Mouse (Mus musculus): ENCODE results near the gene Tpst1. TPM values are rescaled to one million over a fixed set of nuclear protein-coding genes. Genes with fewer than 3 reads are reported as not detected.
"Not testable (repeated sequence)": the region's sequence is repeated elsewhere in the genome, so short reads cannot be mapped to it uniquely, and the experiment has no call there.

Gene Tpst1
- 57.1 and 61.4 TPM in 2 replicates for polyA plus RNA-seq (2014; fragmentation: Nextera tagmentation; extraction: Ambion mirVana)

DNA sequence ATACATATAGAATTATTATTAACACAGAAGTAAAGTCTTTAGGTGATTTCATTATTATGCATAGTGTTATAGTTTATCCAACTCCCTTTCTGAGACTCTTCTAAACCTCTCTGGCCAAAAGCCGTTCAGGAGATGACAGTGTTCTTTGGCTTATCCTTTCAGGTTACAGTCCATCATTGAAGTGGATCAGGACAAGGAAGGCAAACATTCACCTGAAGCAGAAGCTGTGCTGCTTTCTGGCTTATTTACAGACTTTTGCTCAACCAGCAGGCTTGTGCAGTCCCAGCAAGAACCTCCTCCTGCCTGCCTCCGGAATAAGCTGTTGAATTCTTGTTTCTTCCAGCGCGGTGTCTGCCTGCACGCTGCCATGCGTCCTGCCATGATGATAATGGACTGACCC lies at the start of gene Tpst1:
Gene Tpst1, plus strand, starts transcription at position 301 of the 400 bp plus-strand sequence.
- DNase-seq (ENCODE audit: low spot score) = no peak
- Histone ChIP-seq H3K27me3 (replicated peaks; ENCODE audit: control insufficient read depth, insufficient read depth, low read length) (no peaks in the 10 kb centered on the region), H3K4me3 (ENCODE audit: low read depth, low read length) (no peak within 1 kb of the TSS), H3K27ac (ENCODE audit: low read depth, low read length) (no peak within 1 kb of the TSS), H3K4me1 (ENCODE audit: control insufficient read depth, insufficient read depth, low read length) (no peaks in the 10 kb centered on the region), H3K9me3 (replicated peaks; ENCODE audit: control insufficient read depth, low read length) (no peaks in the 10 kb centered on the region), H3K9ac (ENCODE audit: low read length) (no peak within 1 kb of the TSS), H3K4me2 (ENCODE audit: low read length) (no peak within 1 kb of the TSS), H3K36me3 (ENCODE audit: control insufficient read depth, insufficient read depth, low read length) (no peaks in the 10 kb centered on the region)
- no peak for ATAC-seq
- 89% methylated on average over 6 of the region's 6 CpGs for WGBS

DNA sequence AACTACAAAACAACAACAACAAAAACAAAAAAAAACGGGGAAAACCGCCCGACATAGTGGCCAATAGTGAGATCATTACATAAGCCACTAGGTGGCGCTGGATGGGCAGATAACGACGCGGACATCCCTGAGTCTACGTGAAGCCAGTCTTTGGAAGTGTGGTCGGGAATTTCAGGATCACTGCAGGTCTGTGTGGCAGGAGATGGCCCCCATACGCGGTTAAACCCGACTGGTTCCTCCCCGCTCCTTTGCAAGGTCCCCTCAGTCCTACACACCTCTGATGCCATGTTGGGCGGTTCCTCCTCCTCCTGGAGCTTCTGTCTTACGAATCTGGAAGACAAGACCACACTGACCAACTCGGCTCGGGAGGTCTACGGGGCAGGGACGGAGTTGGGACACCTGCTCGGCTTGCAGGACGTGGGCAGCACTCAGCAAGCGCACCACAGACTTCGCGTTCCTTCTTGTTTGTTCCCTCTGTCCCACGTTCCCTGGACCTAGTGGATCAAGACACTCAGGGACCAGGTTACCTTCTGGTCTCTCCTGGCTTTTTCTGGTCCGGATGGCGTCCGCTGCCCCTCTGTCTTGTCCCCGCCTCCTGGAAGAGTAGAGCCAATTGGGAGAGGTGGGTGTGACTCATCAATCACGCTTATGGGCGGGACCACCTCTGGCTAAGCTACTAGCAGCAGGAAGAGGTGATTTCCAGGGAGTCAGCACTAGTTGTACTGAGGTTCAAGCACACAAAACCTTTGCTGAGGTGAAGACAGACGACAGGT lies 49.2 kb upstream of the Tpst1 start:
- peak overlapping the region; percentile 33; the same call in 1 of the 2 replicates for H3K27ac ChIP-seq (ENCODE audit: low read depth, low read length)
- peak overlapping the region; percentile 57 for H3K4me3 ChIP-seq (ENCODE audit: low read depth, low read length)
- WGBS = under 1% methylated on average over 32 of the region's 32 CpGs
- peak; percentile 93 for ATAC-seq
- peak overlapping the region; percentile 90 for H3K4me2 ChIP-seq (ENCODE audit: low read length)
- DNase-seq (ENCODE audit: low spot score) = peak; percentile 92
- no peaks in the 10 kb centered on the region for H3K36me3 ChIP-seq (ENCODE audit: control insufficient read depth, insufficient read depth, low read length)
- H3K9ac ChIP-seq (ENCODE audit: low read length) = peak overlapping the region; percentile 66
- H3K9me3 ChIP-seq (replicated peaks; ENCODE audit: control insufficient read depth, low read length) = no peaks in the 10 kb centered on the region
- 0 out of 2 replicates have a peak, but pooled peaks cover 2% of the 10 kb centered on the region for H3K27me3 ChIP-seq (replicated peaks; ENCODE audit: control insufficient read depth, insufficient read depth, low read length)
- H3K4me1 ChIP-seq (ENCODE audit: control insufficient read depth, insufficient read depth, low read length) = no peaks in the 10 kb centered on the region

DNA sequence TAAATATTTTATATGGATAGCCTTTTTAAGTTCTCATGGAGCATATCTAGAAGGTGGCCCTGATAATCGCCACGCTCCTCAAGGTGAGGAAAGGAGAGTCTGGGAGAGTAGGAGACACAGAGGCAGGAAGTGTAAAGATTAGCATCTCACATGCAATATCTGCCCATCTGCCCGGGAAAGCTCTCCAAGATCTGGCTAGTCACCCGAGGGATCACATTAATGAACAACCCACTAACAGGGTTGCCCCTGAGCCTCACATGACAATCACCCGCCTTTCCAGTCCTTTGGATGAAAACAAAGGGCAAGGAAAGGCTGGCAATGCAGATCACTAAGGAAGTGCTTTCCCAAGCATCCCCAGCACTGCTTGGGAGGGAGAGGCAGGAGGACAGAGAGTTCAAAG lies 46.0 kb upstream of the Tpst1 start:
- Histone ChIP-seq H3K4me1 (ENCODE audit: control insufficient read depth, insufficient read depth, low read length) (no peaks in the 10 kb centered on the region; the same call in 1 of the 2 replicates), H3K4me3 (ENCODE audit: low read depth, low read length) (no peak overlapping the region), H3K27ac (ENCODE audit: low read depth, low read length) (no peak overlapping the region), H3K9me3 (replicated peaks; ENCODE audit: control insufficient read depth, low read length) (no peaks in the 10 kb centered on the region), H3K27me3 (replicated peaks; ENCODE audit: control insufficient read depth, insufficient read depth, low read length) (0 out of 2 replicates have a peak, but pooled peaks cover 2% of the 10 kb centered on the region), H3K9ac (ENCODE audit: low read length) (no peak overlapping the region), H3K36me3 (ENCODE audit: control insufficient read depth, insufficient read depth, low read length) (no peaks in the 10 kb centered on the region), H3K4me2 (ENCODE audit: low read length) (no peak overlapping the region)
- WGBS = 70% methylated on average over 5 of the region's 5 CpGs
- ATAC-seq (no peak), DNase-seq (ENCODE audit: low spot score) (no peak)

DNA sequence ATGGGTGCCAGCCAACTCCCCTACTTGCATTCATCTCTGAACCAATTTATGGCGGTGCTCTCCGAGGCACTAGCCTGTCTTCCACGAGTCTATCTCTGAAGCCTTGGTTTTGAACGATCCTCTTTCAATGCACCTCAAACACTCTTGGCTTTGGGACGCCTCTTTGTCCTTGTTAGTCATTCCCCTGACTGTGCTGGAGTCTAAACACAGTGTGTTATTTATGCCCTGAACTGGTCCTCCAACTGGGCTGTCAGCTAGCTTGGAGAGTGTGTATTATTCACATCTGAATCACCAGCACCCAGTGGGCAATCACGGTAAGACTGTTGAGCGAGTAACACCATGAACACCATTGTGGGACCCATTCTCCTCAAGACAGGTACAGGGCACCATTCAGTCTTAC lies 45.4 kb upstream of the Tpst1 start:
- WGBS = 78% methylated on average over 7 of the region's 7 CpGs
- H3K4me3 ChIP-seq (ENCODE audit: low read depth, low read length) = no peak overlapping the region
- H3K4me1 ChIP-seq (ENCODE audit: control insufficient read depth, insufficient read depth, low read length) = no peaks in the 10 kb centered on the region; the same call in 1 of the 2 replicates
- H3K36me3 ChIP-seq (ENCODE audit: control insufficient read depth, insufficient read depth, low read length) = no peaks in the 10 kb centered on the region
- H3K27ac ChIP-seq (ENCODE audit: low read depth, low read length) = no peak overlapping the region
- H3K9me3 ChIP-seq (replicated peaks; ENCODE audit: control insufficient read depth, low read length) = no peaks in the 10 kb centered on the region
- no peak overlapping the region for H3K4me2 ChIP-seq (ENCODE audit: low read length)
- DNase-seq (ENCODE audit: low spot score) (no peak), ATAC-seq (no peak)
- H3K9ac ChIP-seq (ENCODE audit: low read length) = no peak overlapping the region
- 0 out of 2 replicates have a peak, but pooled peaks cover 2% of the 10 kb centered on the region for H3K27me3 ChIP-seq (replicated peaks; ENCODE audit: control insufficient read depth, insufficient read depth, low read length)

DNA sequence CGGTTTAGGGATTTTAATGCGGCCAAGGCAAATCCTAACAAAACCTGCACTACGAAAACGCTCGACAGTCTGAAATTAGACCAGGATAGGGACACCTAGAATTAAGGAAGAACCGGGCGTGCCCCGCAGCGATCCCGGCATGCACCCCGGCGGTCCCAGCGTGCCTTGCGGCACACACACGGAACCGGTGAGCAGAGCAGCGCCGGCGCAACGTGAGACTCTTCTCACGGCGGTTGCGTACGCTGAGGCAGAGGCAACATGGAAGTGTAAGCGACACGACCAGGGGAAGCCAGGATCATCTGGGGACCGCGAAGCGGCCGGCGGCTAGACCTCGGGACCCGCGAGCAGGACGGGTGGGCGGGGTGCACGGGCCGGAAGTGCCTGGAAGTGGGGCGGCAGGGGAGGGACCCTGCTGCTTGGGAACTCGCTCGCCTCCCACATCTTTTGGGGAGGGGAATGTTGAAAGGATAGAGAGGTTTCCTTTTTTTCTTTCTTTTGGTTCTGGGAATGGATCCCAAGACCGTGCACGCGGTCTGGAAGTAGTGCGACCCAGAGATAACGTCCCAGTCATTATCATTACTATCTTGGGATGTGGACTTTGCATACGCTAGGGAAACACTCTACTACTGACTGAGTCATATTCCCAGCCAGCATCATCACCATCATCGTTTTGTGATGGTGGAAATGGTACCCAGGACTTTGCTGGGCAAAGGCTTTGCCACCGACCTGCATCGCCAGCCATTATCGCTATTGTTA lies 43.8 kb upstream of the Tpst1 start, which contains the start of the genes Asl and Crcp:
Gene Asl, minus strand, starts transcription at position 106 of the 756 bp plus-strand sequence.
Gene Crcp, plus strand, starts transcription at position 149 of the 756 bp plus-strand sequence.
- Histone ChIP-seq H3K4me1 (ENCODE audit: control insufficient read depth, insufficient read depth, low read length) (no peaks in the 10 kb centered on the region; the same call in 1 of the 2 replicates), H3K4me2 (ENCODE audit: low read length) (peak within 1 kb of the TSS; percentile 85), H3K9me3 (replicated peaks; ENCODE audit: control insufficient read depth, low read length) (no peaks in the 10 kb centered on the region), H3K27ac (ENCODE audit: low read depth, low read length) (peak within 1 kb of the TSS; percentile 92), H3K27me3 (replicated peaks; ENCODE audit: control insufficient read depth, insufficient read depth, low read length) (0 out of 2 replicates have a peak, but pooled peaks cover 2% of the 10 kb centered on the region), H3K4me3 (ENCODE audit: low read depth, low read length) (peak within 1 kb of the TSS; percentile 72), H3K9ac (ENCODE audit: low read length) (peak within 1 kb of the TSS; percentile 86), H3K36me3 (ENCODE audit: control insufficient read depth, insufficient read depth, low read length) (no peaks in the 10 kb centered on the region)
- DNase-seq (ENCODE audit: low spot score) (peak; percentile 88), ATAC-seq (peak; percentile 89)
- WGBS = 3% methylated on average over 50 of the region's 51 CpGs

DNA sequence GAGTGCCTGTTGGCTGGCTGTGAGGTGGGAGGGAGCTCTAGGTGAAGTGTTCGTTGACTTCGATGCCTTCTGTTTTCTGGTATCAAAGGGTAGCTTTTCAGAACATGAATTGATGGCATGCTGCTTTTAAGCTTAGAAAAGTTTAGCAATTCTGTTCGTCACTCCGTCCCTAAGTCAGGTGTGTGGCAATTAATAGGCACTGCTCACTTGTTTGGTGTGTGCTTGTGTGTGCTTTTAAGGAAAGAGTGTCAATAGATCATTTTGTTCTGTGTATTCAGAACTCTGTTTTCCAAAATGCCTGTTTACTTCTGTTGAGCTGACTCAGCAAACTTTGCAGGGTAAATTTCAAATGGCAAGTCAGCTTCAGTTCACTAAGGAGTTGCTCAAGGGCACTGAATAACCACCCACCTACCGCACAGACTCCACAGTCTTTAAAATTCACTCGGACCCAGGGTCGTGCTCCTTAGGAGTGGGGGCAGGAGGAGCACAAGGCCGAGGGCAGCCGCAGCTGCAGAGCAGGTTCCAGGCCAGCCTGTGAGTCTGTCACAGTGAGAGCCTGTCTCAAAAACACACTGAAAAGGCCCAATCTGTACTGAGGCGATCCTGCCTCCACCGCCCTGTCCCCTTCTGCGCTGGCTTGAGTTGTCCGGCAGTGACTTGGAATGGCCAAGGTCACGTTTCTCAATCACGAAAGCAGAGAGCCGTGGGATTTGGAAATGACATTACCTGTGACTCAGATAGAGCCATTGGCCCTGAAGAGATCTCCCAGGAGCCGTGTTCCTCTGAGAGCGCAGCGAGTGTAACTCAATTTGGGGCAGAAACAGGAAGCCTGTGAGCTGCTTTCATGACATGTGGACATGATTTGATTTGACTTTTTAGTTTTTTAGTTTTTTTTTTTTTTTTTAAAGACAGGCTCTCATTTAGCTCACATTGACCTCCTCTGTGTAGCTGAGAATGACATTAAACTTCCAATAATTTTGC lies 41.4 kb upstream of the Tpst1 start:
- Histone ChIP-seq H3K9me3 (replicated peaks; ENCODE audit: control insufficient read depth, low read length) (no peaks in the 10 kb centered on the region), H3K9ac (ENCODE audit: low read length) (no peak overlapping the region), H3K4me1 (ENCODE audit: control insufficient read depth, insufficient read depth, low read length) (no peaks in the 10 kb centered on the region; the same call in 1 of the 2 replicates), H3K36me3 (ENCODE audit: control insufficient read depth, insufficient read depth, low read length) (peaks cover 11% of the 10 kb centered on the region), H3K4me3 (ENCODE audit: low read depth, low read length) (no peak overlapping the region), H3K4me2 (ENCODE audit: low read length) (no peak overlapping the region), H3K27ac (ENCODE audit: low read depth, low read length) (no peak overlapping the region), H3K27me3 (replicated peaks; ENCODE audit: control insufficient read depth, insufficient read depth, low read length) (0 out of 2 replicates have a peak, but pooled peaks cover 2% of the 10 kb centered on the region)
- ATAC-seq (no peak), DNase-seq (ENCODE audit: low spot score) (no peak)
- WGBS = 93% methylated on average over 19 of the region's 19 CpGs

DNA sequence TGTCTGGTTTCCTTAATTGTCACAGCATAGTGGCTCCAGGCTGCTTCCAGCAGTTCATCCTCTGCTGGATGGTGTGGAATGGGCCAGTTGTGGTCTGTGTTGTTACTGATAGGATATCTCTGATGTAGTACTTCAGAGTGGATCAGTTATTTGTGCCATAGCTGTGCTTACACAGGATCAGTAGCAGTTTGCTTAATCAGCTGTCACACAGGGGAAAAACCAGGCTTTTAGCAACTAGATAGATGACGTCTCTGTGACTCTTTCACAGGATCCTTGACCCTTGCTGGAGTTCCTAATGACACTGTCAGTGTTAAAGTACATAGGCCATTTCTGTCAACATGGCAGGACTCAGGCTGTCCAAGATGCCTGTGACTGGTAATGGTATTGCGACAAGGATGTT lies 39.3 kb upstream of the Tpst1 start:
- no peak overlapping the region for H3K9ac ChIP-seq (ENCODE audit: low read length)
- H3K4me3 ChIP-seq (ENCODE audit: low read depth, low read length) = no peak overlapping the region
- peaks cover 26% of the 10 kb centered on the region for H3K36me3 ChIP-seq (ENCODE audit: control insufficient read depth, insufficient read depth, low read length)
- H3K27ac ChIP-seq (ENCODE audit: low read depth, low read length) = no peak overlapping the region
- no peak overlapping the region for H3K4me2 ChIP-seq (ENCODE audit: low read length)
- no peaks in the 10 kb centered on the region for H3K9me3 ChIP-seq (replicated peaks; ENCODE audit: control insufficient read depth, low read length)
- ATAC-seq (no peak), DNase-seq (ENCODE audit: low spot score) (no peak)
- WGBS = 84% methylated on average over 2 of the region's 2 CpGs
- H3K27me3 ChIP-seq (replicated peaks; ENCODE audit: control insufficient read depth, insufficient read depth, low read length) = no peaks in the 10 kb centered on the region
- no peaks in the 10 kb centered on the region; the same call in 1 of the 2 replicates for H3K4me1 ChIP-seq (ENCODE audit: control insufficient read depth, insufficient read depth, low read length)

DNA sequence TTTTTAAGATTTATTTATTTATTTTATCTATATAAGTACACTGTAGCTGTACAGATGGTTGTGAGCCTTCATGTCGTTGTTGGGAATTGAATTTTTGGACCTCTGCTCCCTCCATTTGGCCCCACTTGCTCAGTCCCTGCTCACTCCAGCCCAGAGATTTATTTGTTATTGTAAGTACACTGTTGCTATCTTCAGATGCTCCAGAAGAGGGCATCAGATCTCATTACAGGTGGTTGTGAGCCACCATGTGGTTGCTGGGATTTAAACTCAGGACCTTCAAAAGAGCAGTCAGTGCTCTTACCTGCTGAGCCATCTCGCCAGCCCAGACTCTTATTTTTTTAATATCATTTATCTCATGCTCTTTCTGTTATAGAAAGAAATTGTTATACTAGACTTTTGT lies 36.8 kb upstream of the Tpst1 start:
- not testable (repeated sequence) for H3K9ac ChIP-seq (ENCODE audit: low read length); H3K9me3 ChIP-seq (replicated peaks; ENCODE audit: control insufficient read depth, low read length); H3K4me3 ChIP-seq (ENCODE audit: low read depth, low read length); ATAC-seq; H3K4me2 ChIP-seq (ENCODE audit: low read length); H3K27me3 ChIP-seq (replicated peaks; ENCODE audit: control insufficient read depth, insufficient read depth, low read length); H3K27ac ChIP-seq (ENCODE audit: low read depth, low read length); H3K4me1 ChIP-seq (ENCODE audit: control insufficient read depth, insufficient read depth, low read length); DNase-seq (ENCODE audit: low spot score)
- 46% methylated on average over 2 of the region's 2 CpGs for WGBS
- peaks cover 47% of the 10 kb centered on the region for H3K36me3 ChIP-seq (ENCODE audit: control insufficient read depth, insufficient read depth, low read length)

All from forebrain, embryonic 14.5 days (tissue).